Mouse (Mus musculus): ENCODE measurements around the gene Gnb4. TPM values are rescaled to one million over a fixed set of nuclear protein-coding genes. Genes with fewer than 3 reads are reported as not detected.

Gnb4 gene
- polyA plus RNA-seq, 1 experiment from 2014 or later, result 53.5 TPM

- no peak for ATAC-seq
- no peak overlapping the region for H3K4me2 ChIP-seq (replicated peaks)
- no peak overlapping the region for H3K27ac ChIP-seq
- no peak overlapping the region for H3K9ac ChIP-seq (replicated peaks)
- 82% methylated on average over 11 of the region's 11 CpGs for whole genome bisulfite sequencing
- H3K4me3 ChIP-seq (replicated peaks), result no peak overlapping the region
- H3K27me3 ChIP-seq, result 0 out of 2 replicates have a peak, but pooled peaks cover 4% of the 10 kb centered on the region
- H3K9me3 ChIP-seq, result no peaks in the 10 kb centered on the region
- H3K4me1 ChIP-seq (replicated peaks), result peaks cover 4% of the 10 kb centered on the region; the same call in 1 of the 2 replicates
- H3K36me3 ChIP-seq, result no peaks in the 10 kb centered on the region
These were observed 4.7 kb downstream of the Gnb4 start for GRCm38 (mm10) chr3:32611606-32612170.

GRCm38 (mm10) chr3:32610560-32610959 is 5.8 kb downstream of the Gnb4 start:
- Histone ChIP-seq H3K27ac (no peak overlapping the region), H3K4me3 (replicated peaks) (no peak overlapping the region), H3K9ac (replicated peaks) (no peak overlapping the region), H3K4me1 (replicated peaks) (peaks cover 2% of the 10 kb centered on the region; the same call in 1 of the 2 replicates), H3K4me2 (replicated peaks) (no peak overlapping the region), H3K27me3 (0 out of 2 replicates have a peak, but pooled peaks cover 4% of the 10 kb centered on the region), H3K36me3 (no peaks in the 10 kb centered on the region), H3K9me3 (no peaks in the 10 kb centered on the region)
- ATAC-seq, result peak; percentile 56
- WGBS, result 31% methylated on average over 7 of the region's 7 CpGs

GRCm38 (mm10) chr3:32609233-32609632 is 7.2 kb downstream of the Gnb4 start:
- ATAC-seq, result peak; percentile 55
- Histone ChIP-seq H3K27ac (no peak overlapping the region), H3K4me2 (replicated peaks) (no peak overlapping the region), H3K27me3 (0 out of 2 replicates have a peak, but pooled peaks cover under 1% of the 10 kb centered on the region), H3K9ac (replicated peaks) (no peak overlapping the region), H3K36me3 (no peaks in the 10 kb centered on the region), H3K4me3 (replicated peaks) (no peak overlapping the region), H3K9me3 (no peaks in the 10 kb centered on the region), H3K4me1 (replicated peaks) (no peaks in the 10 kb centered on the region)
- WGBS, result 96% methylated on average over 4 of the region's 4 CpGs

- no peak overlapping the region for H3K9ac ChIP-seq (replicated peaks)
- H3K27ac ChIP-seq, result no peak overlapping the region
- H3K4me1 ChIP-seq (replicated peaks), result no peaks in the 10 kb centered on the region
- no peaks in the 10 kb centered on the region for H3K27me3 ChIP-seq
- no peak overlapping the region for H3K4me2 ChIP-seq (replicated peaks)
- 92% methylated on average over 10 of the region's 10 CpGs for WGBS
- no peak for ATAC-seq
- H3K9me3 ChIP-seq, result no peaks in the 10 kb centered on the region
- no peak overlapping the region for H3K4me3 ChIP-seq (replicated peaks)
- no peaks in the 10 kb centered on the region for H3K36me3 ChIP-seq
These were observed 15.3 kb downstream of the Gnb4 start for GRCm38 (mm10) chr3:32601055-32601454.

GRCm38 (mm10) chr3:32599328-32599727 is 17.1 kb downstream of the Gnb4 start:
- WGBS, result 64% methylated on average over 3 of the region's 3 CpGs
- Histone ChIP-seq H3K9ac (replicated peaks) (no peak overlapping the region), H3K4me1 (replicated peaks) (no peaks in the 10 kb centered on the region), H3K4me3 (replicated peaks) (no peak overlapping the region), H3K4me2 (replicated peaks) (no peak overlapping the region), H3K36me3 (no peaks in the 10 kb centered on the region), H3K27me3 (no peaks in the 10 kb centered on the region), H3K27ac (no peak overlapping the region), H3K9me3 (no peaks in the 10 kb centered on the region)
- ATAC-seq, result no peak

GRCm38 (mm10) chr3:32595080-32595479 is 21.3 kb downstream of the Gnb4 start:
- Histone ChIP-seq H3K4me1 (replicated peaks) (no peaks in the 10 kb centered on the region), H3K27me3 (no peaks in the 10 kb centered on the region), H3K4me3 (replicated peaks) (no peak overlapping the region), H3K4me2 (replicated peaks) (no peak overlapping the region), H3K9me3 (no peaks in the 10 kb centered on the region), H3K9ac (replicated peaks) (no peak overlapping the region), H3K36me3 (0 out of 2 replicates have a peak, but pooled peaks cover 4% of the 10 kb centered on the region), H3K27ac (no peak overlapping the region)
- no peak for ATAC-seq
- WGBS, result 88% methylated on average over 4 of the region's 4 CpGs

- H3K27me3 ChIP-seq, result no peaks in the 10 kb centered on the region
- H3K9ac ChIP-seq (replicated peaks), result no peak overlapping the region
- H3K9me3 ChIP-seq, result no peaks in the 10 kb centered on the region
- H3K27ac ChIP-seq, result no peak overlapping the region
- 92% methylated on average over 3 of the region's 3 CpGs for WGBS
- no peaks in the 10 kb centered on the region for H3K4me1 ChIP-seq (replicated peaks)
- peaks cover 47% of the 10 kb centered on the region for H3K36me3 ChIP-seq
- H3K4me2 ChIP-seq (replicated peaks), result no peak overlapping the region
- ATAC-seq, result no peak
- no peak overlapping the region for H3K4me3 ChIP-seq (replicated peaks)
These were observed 30.1 kb downstream of the Gnb4 start for GRCm38 (mm10) chr3:32586274-32586673.

- no peak overlapping the region for H3K4me3 ChIP-seq (replicated peaks)
- no peaks in the 10 kb centered on the region for H3K9me3 ChIP-seq
- no peak overlapping the region for H3K27ac ChIP-seq
- ATAC-seq, result no peak
- peaks cover 43% of the 10 kb centered on the region for H3K36me3 ChIP-seq
- H3K4me2 ChIP-seq (replicated peaks), result no peak overlapping the region
- H3K27me3 ChIP-seq, result no peaks in the 10 kb centered on the region
- no peak overlapping the region for H3K9ac ChIP-seq (replicated peaks)
- WGBS, result 89% methylated on average over 4 of the region's 4 CpGs
- no peaks in the 10 kb centered on the region for H3K4me1 ChIP-seq (replicated peaks)
These were observed 32.9 kb downstream of the Gnb4 start for GRCm38 (mm10) chr3:32583489-32583888.

GRCm38 (mm10) chr3:32581911-32582310 is 34.5 kb downstream of the Gnb4 start:
- WGBS, result 92% methylated on average over 3 of the region's 3 CpGs
- Histone ChIP-seq H3K27me3 (no peaks in the 10 kb centered on the region), H3K4me3 (replicated peaks) (no peak overlapping the region), H3K4me2 (replicated peaks) (no peak overlapping the region), H3K9me3 (no peaks in the 10 kb centered on the region), H3K4me1 (replicated peaks) (no peaks in the 10 kb centered on the region), H3K27ac (no peak overlapping the region), H3K9ac (replicated peaks) (no peak overlapping the region), H3K36me3 (peaks cover 51% of the 10 kb centered on the region)
- no peak for ATAC-seq

- H3K9me3 ChIP-seq, result no peaks in the 10 kb centered on the region
- peaks cover 60% of the 10 kb centered on the region for H3K36me3 ChIP-seq
- no peak for ATAC-seq
- no peak overlapping the region for H3K9ac ChIP-seq (replicated peaks)
- no peaks in the 10 kb centered on the region for H3K27me3 ChIP-seq
- no peak overlapping the region for H3K4me2 ChIP-seq (replicated peaks)
- 91% methylated on average over 3 of the region's 3 CpGs for whole genome bisulfite sequencing
- H3K4me1 ChIP-seq (replicated peaks), result no peaks in the 10 kb centered on the region
- H3K4me3 ChIP-seq (replicated peaks), result no peak overlapping the region
- H3K27ac ChIP-seq, result no peak overlapping the region
These were observed 35.6 kb downstream of the Gnb4 start for GRCm38 (mm10) chr3:32580738-32581137.

GRCm38 (mm10) chr3:32578772-32579171 is 37.6 kb downstream of the Gnb4 start:
- no peak overlapping the region for H3K9ac ChIP-seq (replicated peaks)
- H3K4me3 ChIP-seq (replicated peaks), result no peak overlapping the region
- peaks cover 71% of the 10 kb centered on the region for H3K36me3 ChIP-seq
- H3K27me3 ChIP-seq, result no peaks in the 10 kb centered on the region
- H3K4me2 ChIP-seq (replicated peaks), result no peak overlapping the region
- WGBS, result 94% methylated on average over 5 of the region's 5 CpGs
- H3K9me3 ChIP-seq, result no peaks in the 10 kb centered on the region
- ATAC-seq, result no peak
- no peaks in the 10 kb centered on the region; the same call in 1 of the 2 replicates for H3K4me1 ChIP-seq (replicated peaks)
- H3K27ac ChIP-seq, result no peak overlapping the region

- no peaks in the 10 kb centered on the region for H3K9me3 ChIP-seq
- peaks cover 58% of the 10 kb centered on the region for H3K36me3 ChIP-seq
- 96% methylated on average over 3 of the region's 3 CpGs for WGBS
- no peak for ATAC-seq
- H3K4me3 ChIP-seq (replicated peaks), result no peak overlapping the region
- no peaks in the 10 kb centered on the region for H3K27me3 ChIP-seq
- H3K27ac ChIP-seq, result no peak overlapping the region
- H3K4me2 ChIP-seq (replicated peaks), result no peak overlapping the region
- no peak overlapping the region for H3K9ac ChIP-seq (replicated peaks)
- no peaks in the 10 kb centered on the region; the same call in 1 of the 2 replicates for H3K4me1 ChIP-seq (replicated peaks)
These were observed 41.2 kb downstream of the Gnb4 start for GRCm38 (mm10) chr3:32575151-32575550.

GRCm38 (mm10) chr3:32573881-32574280 is 42.5 kb downstream of the Gnb4 start:
- no peak overlapping the region for H3K4me2 ChIP-seq (replicated peaks)
- no peak overlapping the region for H3K4me3 ChIP-seq (replicated peaks)
- peaks cover 66% of the 10 kb centered on the region for H3K36me3 ChIP-seq
- no peak overlapping the region for H3K27ac ChIP-seq
- no peak overlapping the region for H3K9ac ChIP-seq (replicated peaks)
- no peaks in the 10 kb centered on the region for H3K27me3 ChIP-seq
- WGBS, result 30% methylated on average over 9 of the region's 9 CpGs
- H3K4me1 ChIP-seq (replicated peaks), result no peaks in the 10 kb centered on the region; the same call in 1 of the 2 replicates
- no peaks in the 10 kb centered on the region for H3K9me3 ChIP-seq
- no peak for ATAC-seq

All from midbrain, embryonic 13.5 days (tissue).